Mouse (Mus musculus) embryo, embryonic 9.5 days (tissue): ENCODE measurements at regions not wholly inside any gene's neighbourhood (a gene's known extent, or its start where the extent isn't known, plus 50 kb on each side); places are given as distances from the start of the nearest gene placed in this dataset.
A peak's percentile ranks its signal among the peaks of the same experiment; 100 is the strongest.

Source experiments
- DNase-seq: peaks from one replicate; pipeline ENCODE4 v3.0.0-alpha.2; 2017; ENCODE audit errors: extremely low spot score

GRCm38 (mm10) chr1:133549816-133550215, 60.3 kb downstream of the Snrpe start:
- no peak for DNase-seq

GRCm38 (mm10) chr1:133548971-133549370, 61.1 kb downstream of the Snrpe start:
- no peak for DNase-seq

DNA sequence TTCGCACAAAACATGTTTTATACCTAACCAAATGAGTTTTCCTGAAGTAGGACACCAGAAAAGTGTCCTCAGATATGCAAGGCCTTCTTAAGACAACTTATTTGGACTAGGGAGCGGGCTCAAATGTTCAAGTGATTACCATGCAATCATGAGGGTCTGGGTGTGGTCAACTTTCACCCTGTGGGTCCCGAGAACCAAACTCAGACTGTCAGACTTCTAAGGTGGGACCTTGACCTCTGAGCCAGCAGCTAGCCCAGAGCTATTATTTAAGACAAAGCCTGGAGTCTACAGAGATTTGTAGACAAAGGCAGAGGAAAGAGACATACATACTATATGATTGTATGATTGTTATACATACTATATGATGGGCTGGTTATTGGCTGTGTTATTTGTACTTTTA, 62.5 kb downstream of the Snrpe start:
- no peak for DNase-seq

DNA sequence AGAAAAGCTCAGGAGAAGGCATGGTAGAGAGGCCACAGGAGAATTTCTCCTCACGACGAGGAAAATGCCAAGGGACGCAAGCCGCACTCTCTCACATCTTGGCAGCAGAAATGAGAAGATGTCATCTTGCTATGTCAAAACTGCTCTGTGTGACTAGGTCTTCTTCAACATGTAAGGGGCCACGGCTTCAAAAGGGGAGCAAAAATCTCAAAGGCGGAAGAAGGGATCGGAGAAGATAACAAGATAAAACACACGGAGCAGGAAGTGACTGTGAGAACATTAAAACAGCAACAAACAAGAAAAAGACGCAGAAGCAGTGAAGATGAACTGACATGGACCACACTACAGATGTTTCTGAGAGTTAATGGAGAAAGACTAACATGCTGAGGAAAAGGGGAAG, 65.1 kb downstream of the Snrpe start:
- no peak for DNase-seq

GRCm38 (mm10) chr1:133543751-133544150, 66.3 kb downstream of the Snrpe start:
- DNase-seq: no peak

DNA sequence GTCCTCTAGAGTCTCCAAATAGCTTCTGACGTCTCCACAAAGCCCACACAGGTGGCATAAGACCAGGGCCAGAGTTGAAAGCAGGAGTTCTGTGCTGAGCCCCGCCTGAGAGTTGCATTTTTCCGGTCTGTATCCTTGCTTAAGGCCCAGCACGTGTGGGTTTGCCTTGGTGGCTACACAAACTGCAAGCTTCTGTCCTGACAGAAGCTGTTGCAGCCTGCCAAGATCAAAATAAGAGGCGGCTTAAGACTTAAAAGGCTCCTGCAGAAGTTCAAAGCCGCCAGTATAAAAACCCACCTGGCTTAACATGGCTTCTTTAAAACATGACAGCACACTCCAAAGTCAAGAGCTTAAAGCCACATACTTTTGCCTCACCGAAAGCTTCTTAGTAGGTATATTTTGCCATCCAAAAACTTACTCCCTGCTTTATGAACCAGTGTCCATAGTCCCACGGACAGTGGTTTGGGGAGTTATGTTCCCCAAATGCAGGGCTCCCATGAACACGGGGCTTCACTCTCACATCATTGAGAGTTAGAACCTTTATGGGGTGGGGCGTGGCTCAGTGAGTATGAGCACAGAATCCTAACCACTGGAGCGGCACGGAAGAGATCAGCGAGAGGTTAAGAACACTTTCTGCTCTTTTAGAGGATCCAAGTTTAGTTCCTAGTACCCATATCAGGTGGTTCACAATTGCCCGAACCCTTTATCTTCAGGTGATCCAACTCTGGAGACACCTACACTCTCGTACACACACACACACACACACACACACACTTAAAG, 67.9 kb downstream of the Snrpe start:
- DNase-seq: no peak

DNA sequence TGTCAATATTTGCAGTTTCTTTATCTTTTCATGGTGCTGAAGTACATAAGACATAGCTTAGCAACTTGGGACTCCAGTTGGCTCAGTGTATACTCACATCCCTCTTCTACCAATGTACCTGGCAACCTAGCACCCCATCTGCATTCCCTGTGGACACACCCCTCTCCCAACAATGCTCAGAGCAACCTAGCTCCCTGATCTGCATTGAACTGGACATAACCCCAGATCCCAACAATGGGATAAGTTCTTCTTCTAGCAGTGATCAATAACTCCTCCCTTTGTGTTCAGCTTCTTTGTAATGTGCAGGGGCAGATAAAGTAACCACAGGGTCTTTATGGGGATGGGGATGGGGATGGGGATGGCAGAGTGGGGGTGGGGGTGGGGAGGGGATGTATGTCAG, 79.4 kb downstream of the Snrpe start:
- no peak for DNase-seq

GRCm38 (mm10) chr1:133529817-133530216, 80.3 kb downstream of the Snrpe start:
- no peak for DNase-seq

- DNase-seq: no peak
Measured at GRCm38 (mm10) chr1:133527651-133528385, 82.3 kb downstream of the Snrpe start.

DNA sequence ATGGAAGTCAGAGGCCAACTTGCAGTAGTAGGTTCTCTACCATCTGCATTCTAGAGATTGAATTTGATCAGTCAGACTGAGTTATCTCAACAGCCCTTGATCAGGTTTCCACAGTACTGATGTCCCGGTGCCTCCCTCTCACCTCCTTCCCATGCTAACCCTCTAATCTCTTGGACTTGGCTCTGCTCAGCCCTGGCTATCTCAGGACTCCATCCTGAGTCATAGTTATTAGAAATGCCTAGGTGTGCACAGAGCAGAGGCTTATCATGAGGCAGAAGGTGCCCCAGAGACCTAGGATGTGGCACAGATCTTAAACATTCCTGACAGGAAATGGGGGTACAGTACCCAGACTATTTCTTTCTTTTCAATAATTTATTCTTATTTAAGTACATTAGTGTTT, 87.3 kb downstream of the Snrpe start:
- DNase-seq: no peak

- DNase-seq: peak; percentile 26
Measured at GRCm38 (mm10) chr1:133520652-133521051, 89.4 kb downstream of the Snrpe start.

DNA sequence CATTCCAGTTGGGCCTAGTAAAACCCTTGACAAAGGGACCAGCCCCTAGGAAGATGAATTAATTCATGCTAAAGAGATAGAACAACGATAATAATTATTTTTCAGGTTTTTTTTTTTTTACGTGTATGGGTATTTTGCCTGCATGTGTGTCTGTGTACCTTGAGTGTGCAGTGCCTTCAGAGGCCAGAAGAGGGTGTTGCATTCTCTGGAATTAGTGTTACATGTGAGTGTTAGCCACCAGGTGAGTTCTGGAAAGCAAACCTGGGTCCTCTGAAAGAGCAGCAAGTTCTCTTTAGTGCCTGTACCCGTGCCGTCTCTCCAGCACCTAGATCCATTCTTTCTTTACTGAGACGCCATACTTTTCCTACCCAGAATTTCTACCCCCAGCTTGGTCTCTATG, 92.8 kb upstream of the Sox13 start:
- no peak for DNase-seq

DNA sequence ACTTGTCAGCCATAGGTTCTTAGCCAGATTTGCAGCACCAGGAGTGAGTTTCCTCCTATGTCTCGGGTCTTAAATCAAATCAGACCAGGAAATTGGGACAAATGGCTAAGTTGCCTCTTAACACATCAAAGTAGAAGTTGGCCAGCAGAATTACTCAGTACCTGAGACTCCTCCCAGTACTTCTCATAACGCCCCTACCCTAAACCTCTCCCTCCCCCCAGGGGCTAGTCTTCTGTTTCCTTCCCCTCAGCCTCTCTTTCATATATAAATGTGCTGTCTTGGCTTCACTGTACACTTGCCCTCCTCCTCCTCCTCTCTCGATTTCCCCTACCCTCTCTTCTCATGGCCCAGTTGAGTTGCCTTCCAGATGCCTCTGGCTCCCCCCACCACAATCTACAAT, 79.9 kb upstream of the Sox13 start:
- DNase-seq: no peak

GRCm38 (mm10) chr1:133503336-133503735, 79.2 kb upstream of the Sox13 start:
- DNase-seq: no peak

DNA sequence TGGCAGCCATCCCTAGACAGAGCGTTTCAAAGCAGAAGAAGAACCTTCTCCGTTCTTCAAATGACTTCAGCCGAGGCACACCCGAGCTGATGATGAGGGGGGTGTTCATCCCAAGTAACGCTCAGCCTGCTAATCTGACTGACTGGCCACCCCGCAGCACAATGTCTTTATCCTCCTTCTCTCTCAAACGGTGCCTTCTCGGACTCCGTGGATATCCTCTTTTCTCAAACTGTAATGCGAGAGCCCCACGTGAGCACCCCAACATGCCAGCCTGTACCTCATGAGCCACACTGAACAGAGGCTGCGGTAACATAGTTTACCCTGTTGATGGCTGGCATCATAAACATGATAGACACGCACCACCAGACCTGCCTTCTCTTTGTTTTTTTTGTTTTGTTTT, 76.8 kb upstream of the Sox13 start:
- no peak for DNase-seq

- peak; percentile 88 for DNase-seq
Measured at GRCm38 (mm10) chr1:133492986-133493741, 69.0 kb upstream of the Sox13 start.

- peak; percentile 83 for DNase-seq
Measured at GRCm38 (mm10) chr1:133492291-133492985, 68.3 kb upstream of the Sox13 start.

DNA sequence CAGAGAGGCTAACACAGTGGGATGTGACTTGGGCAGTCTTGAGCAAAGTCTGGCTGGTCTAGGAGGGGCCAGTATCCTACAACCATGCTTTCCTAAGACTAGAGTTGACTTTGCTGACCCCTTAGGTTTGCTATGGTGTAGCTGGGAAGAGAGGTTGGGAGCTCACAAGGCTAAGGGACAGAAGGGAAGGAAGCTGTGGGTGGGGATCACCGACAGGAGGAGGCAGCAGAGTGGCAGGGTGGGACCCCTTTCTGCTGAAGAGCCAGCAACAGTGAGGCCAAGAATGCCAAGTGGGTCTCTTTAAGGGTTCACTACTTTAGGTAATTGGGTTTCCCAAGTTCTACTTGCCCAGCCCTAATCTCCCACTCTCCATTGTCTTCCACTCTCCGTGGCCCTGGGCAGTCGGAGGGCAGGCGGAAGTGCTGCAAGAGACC, 67.7 kb upstream of the Sox13 start:
- no peak for DNase-seq

GRCm38 (mm10) chr1:133487171-133487901, 63.2 kb upstream of the Sox13 start:
- DNase-seq: no peak

- no peak for DNase-seq
Measured at GRCm38 (mm10) chr1:133486370-133486769, 62.2 kb upstream of the Sox13 start.

DNA sequence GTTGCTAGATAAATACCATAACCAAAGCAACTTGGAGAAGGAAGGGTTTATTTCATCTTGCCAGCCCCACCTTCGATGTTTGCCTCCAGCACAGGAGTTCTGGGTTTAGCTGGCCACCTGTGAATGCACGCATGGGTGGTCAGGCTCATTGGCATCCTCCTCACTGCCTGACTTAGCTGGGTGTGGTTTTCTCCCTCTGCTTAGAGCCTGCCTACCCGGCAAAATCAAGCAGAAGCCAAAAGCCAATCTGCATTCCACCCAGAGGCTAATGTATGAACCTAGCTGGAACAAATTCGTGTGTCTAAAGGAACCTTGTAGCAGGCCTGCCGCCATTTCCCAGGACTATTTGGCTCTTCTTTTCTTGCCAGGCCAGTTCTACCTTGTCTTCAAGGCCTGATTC, 58.7 kb upstream of the Sox13 start:
- DNase-seq: no peak
